Mouse (Mus musculus): ENCODE data around the gene Gdnf. TPM values are rescaled to one million over a fixed set of nuclear protein-coding genes. Genes with fewer than 3 reads are reported as not detected.

Gene Gdnf
- polyA plus RNA-seq, 1 experiment from 2014 or later: 0.05 TPM

DNA sequence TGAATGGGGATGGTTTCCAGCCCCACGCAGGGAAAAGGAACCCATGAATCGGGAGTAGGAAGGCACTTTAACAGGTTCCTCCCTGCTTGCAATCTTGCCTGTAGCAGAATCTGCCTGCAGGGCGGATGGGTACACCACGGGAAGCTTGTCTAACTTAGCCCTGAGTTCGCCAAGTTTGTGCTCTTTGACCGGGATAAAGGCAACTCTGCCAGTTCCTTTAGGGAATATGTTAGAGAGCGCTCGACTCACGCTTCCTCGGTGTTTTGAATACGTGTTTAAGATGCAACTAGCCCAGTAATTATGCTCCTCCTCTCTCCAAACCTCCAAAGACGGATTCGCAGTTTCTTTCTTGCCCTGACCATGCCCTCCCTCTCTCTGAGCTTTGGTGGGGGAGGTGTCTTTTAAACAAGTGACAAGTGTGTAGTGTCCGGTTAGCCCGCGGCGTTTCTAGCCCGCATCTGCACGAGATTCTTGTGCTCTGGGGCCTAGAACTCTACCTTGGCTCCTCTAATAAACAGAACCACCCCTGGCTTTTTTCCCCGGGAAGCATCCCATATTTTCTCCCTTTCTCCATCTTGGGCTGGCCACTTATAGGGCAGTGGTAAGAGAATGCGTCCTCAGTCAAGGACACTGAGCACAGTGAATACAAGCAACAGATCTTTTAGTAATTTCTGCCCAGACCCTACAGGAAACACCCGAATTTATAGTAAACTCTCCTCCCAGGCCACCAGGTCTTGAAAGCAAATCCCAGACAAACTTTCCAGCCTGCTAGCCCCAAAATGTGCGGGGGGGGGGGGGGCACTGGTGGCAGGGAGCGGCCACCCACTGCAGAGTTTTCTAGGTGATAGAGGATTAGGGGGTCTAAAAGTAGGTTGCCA, 1.4 kb downstream of the Gdnf start:
- H3K27ac ChIP-seq (ENCODE audit: low read depth): no peak overlapping the region
- H3K36me3 ChIP-seq (ENCODE audit: insufficient read depth): no peaks in the 10 kb centered on the region
- H3K27me3 ChIP-seq (ENCODE audit: insufficient read depth, low read length): peaks cover 98% of the 10 kb centered on the region
- DNase-seq: no peak
- H3K4me3 ChIP-seq (ENCODE audit: low read depth, low read length): peak overlapping the region; percentile 56; the same call in 1 of the 2 replicates
- H3K4me1 ChIP-seq (ENCODE audit: insufficient read depth): no peaks in the 10 kb centered on the region
- no peaks in the 10 kb centered on the region for H3K9me3 ChIP-seq (ENCODE audit: low read depth, low read length)
- H3K9ac ChIP-seq: no peak overlapping the region
- 8% methylated on average over 24 of the region's 24 CpGs for WGBS
- TF ChIP-seq CTCF (IDR thresholded peaks at IDR 0.05; ENCODE audit: low read depth): no peak
- no peak for ATAC-seq (ENCODE audit: insufficient read depth)
- peak overlapping the region; percentile 98; the same call in 1 of the 2 replicates for H3K4me2 ChIP-seq

DNA sequence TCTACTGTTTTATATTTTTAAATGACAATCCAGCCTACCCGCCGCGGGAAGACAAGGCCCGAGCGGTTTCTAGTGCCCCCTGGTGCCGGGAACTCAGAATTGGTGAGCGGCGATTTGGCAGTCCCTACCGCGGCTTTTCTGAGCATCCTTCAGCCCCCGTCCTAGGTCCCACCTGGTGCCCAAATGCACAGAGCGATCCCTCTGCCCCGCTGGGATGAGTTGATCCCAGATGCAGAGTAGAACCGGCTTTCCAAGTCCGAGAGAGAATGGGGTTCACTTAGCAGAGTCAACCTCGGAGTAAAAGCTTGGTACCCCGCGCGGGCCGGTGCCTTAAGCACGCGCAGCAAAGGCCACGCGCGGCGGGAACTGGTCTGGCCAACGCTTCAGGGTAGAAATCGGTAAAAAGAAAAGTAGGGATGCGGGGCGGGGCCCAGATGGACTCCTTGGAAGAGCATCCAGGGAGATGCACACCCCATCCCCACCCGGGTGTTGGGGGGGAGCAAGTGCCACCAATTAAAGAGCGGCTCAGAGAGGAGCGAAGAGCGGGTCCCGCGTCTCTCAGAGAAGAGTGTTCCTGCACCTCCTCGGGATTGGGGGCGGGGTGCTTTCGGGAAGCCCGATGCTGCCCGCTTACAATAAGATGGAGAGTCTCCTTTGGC, 2.4 kb downstream of the Gdnf start:
- no peaks in the 10 kb centered on the region for H3K9me3 ChIP-seq (ENCODE audit: low read depth, low read length)
- ATAC-seq (ENCODE audit: insufficient read depth) (peak; percentile 44), DNase-seq (peak; percentile 93)
- under 1% methylated on average over 41 of the region's 41 CpGs for WGBS
- peak overlapping the region; percentile 43 for H3K4me3 ChIP-seq (ENCODE audit: low read depth, low read length)
- peaks cover 99% of the 10 kb centered on the region for H3K27me3 ChIP-seq (ENCODE audit: insufficient read depth, low read length)
- H3K9ac ChIP-seq: peak overlapping the region; percentile 11; the same call in 1 of the 2 replicates
- TF ChIP-seq CTCF (IDR thresholded peaks at IDR 0.05; ENCODE audit: low read depth): peak; percentile 76
- no peak overlapping the region for H3K27ac ChIP-seq (ENCODE audit: low read depth)
- peak overlapping the region; percentile 84 for H3K4me2 ChIP-seq
- no peaks in the 10 kb centered on the region for H3K4me1 ChIP-seq (ENCODE audit: insufficient read depth)
- H3K36me3 ChIP-seq (ENCODE audit: insufficient read depth): no peaks in the 10 kb centered on the region

DNA sequence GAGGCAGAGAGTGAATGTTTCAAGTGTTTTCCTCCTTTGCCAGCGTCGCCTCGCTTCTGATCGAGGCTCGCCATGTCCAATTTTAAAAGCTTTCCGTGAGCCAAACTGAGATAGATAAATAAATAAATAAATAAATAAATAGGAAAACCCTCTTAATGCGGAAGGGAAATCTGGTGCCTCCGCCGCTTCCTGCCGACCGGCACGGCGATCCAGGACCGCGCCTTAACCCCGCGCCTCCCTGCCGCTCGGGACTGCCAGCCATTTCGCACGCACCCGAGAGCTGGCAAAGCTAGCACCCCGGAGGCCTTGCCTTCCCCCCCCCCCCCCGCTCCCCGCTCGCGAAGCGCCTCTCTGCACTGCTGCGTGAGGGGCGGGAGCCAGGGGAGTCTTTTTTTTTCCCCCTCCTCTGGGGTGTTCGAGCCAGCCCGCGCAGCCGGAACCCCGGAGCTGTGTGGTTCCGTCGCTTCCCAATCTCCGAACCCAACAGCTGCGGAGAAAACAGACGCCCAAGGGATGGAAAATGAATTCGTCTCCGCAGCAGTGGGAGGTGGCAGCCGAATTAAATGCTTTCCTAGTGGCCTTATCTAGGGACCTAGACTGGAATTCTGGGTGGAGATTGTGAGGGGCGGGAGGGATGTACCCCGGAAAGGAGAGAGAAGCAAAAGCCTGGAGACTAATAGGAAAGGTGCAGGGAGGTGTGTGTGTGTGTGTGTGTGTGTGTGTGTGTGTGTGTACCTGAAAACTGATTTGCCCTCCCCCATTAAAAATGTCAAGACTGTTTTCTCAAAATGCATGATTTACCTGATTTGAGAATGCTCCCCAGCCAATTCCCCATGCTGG, 3.1 kb downstream of the Gdnf start:
- Histone ChIP-seq H3K27ac (ENCODE audit: low read depth) (no peak overlapping the region), H3K9ac (peak overlapping the region; percentile 11; the same call in 1 of the 2 replicates), H3K36me3 (ENCODE audit: insufficient read depth) (no peaks in the 10 kb centered on the region), H3K4me2 (peak overlapping the region; percentile 84), H3K4me1 (ENCODE audit: insufficient read depth) (no peaks in the 10 kb centered on the region), H3K27me3 (ENCODE audit: insufficient read depth, low read length) (peaks cover 92% of the 10 kb centered on the region), H3K9me3 (ENCODE audit: low read depth, low read length) (no peaks in the 10 kb centered on the region), H3K4me3 (ENCODE audit: low read depth, low read length) (peak overlapping the region; percentile 43)
- ATAC-seq (ENCODE audit: insufficient read depth): 0 out of 2 replicates have a peak, but pooled peaks have one; percentile 10
- peak; percentile 35 for DNase-seq
- 1% methylated on average over 41 of the region's 45 CpGs for WGBS
- TF ChIP-seq CTCF (IDR thresholded peaks at IDR 0.05; ENCODE audit: low read depth): no peak

DNA sequence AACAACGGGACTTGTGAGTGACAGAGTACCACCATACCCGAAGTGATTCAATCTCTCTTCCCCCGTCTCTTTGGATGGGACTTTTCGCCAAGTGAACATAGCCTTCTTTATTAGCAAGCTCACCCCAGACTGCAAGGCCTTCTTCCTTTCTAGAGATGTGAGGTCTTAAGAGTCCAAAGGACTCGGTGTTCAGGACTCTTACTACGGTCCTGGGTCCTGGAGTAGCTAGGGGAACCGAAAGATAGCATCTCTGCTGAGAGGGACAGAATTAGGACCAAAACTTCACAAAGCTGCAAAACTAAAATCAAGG, 3.7 kb downstream of the Gdnf start:
- H3K27ac ChIP-seq (ENCODE audit: low read depth): no peak overlapping the region
- 18% methylated on average over 7 of the region's 7 CpGs for WGBS
- H3K27me3 ChIP-seq (ENCODE audit: insufficient read depth, low read length): peaks cover 86% of the 10 kb centered on the region
- H3K4me1 ChIP-seq (ENCODE audit: insufficient read depth): no peaks in the 10 kb centered on the region
- H3K36me3 ChIP-seq (ENCODE audit: insufficient read depth): no peaks in the 10 kb centered on the region
- no peak overlapping the region for H3K4me3 ChIP-seq (ENCODE audit: low read depth, low read length)
- peak overlapping the region; percentile 84; the same call in 1 of the 2 replicates for H3K4me2 ChIP-seq
- no peak for ATAC-seq (ENCODE audit: insufficient read depth)
- no peaks in the 10 kb centered on the region for H3K9me3 ChIP-seq (ENCODE audit: low read depth, low read length)
- H3K9ac ChIP-seq: no peak overlapping the region
- no peak for TF ChIP-seq CTCF (IDR thresholded peaks at IDR 0.05; ENCODE audit: low read depth)
- no peak for DNase-seq

DNA sequence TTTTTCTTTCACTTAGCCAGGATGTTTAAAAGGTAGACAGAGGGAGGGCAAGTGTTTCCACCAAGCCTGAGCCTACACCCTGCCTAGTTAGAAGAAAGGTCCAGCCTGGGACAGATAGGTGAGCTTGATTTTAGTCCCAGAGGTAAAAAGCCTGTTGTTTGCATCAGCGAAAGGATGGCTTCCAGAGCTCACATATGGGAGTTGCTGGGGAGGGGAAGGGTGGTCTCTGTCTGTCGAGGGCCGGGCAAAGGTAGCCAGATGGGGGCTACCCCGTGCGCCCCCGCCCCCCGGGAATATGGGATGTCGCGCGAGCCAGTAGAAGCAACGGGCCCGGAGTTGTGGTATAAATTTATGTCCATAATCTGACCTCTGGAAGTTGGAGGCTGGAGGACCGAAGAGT, 4.3 kb downstream of the Gdnf start:
- H3K4me2 ChIP-seq: peak overlapping the region; percentile 61
- H3K4me1 ChIP-seq (ENCODE audit: insufficient read depth): no peaks in the 10 kb centered on the region
- TF ChIP-seq CTCF (IDR thresholded peaks at IDR 0.05; ENCODE audit: low read depth): no peak
- no peak overlapping the region for H3K9ac ChIP-seq
- peak overlapping the region; percentile 30; the same call in 1 of the 2 replicates for H3K4me3 ChIP-seq (ENCODE audit: low read depth, low read length)
- ATAC-seq (ENCODE audit: insufficient read depth): no peak
- H3K27me3 ChIP-seq (ENCODE audit: insufficient read depth, low read length): peaks cover 80% of the 10 kb centered on the region
- WGBS: 6% methylated on average over 13 of the region's 13 CpGs
- no peak for DNase-seq
- no peaks in the 10 kb centered on the region for H3K36me3 ChIP-seq (ENCODE audit: insufficient read depth)
- no peak overlapping the region for H3K27ac ChIP-seq (ENCODE audit: low read depth)
- no peaks in the 10 kb centered on the region for H3K9me3 ChIP-seq (ENCODE audit: low read depth, low read length)

DNA sequence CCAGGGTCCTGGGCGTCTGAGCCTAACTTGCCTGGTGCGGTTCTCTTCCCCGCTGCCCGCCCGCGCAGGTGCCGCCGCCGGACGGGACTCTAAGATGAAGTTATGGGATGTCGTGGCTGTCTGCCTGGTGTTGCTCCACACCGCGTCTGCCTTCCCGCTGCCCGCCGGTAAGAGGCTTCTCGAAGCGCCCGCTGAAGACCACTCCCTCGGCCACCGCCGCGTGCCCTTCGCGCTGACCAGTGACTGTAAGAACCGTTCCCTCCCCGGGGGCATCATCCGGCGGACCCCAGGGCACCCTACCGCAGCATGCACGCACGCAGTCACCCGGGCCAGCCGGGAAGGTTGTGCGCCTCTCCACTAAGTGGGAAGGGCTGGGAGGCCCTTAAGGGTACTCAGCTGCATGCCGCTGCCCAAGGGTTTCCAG, 4.9 kb downstream of the Gdnf start:
- Histone ChIP-seq H3K9ac (no peak overlapping the region), H3K27ac (ENCODE audit: low read depth) (no peak overlapping the region), H3K9me3 (ENCODE audit: low read depth, low read length) (no peaks in the 10 kb centered on the region), H3K4me1 (ENCODE audit: insufficient read depth) (no peaks in the 10 kb centered on the region), H3K4me2 (peak overlapping the region; percentile 61), H3K27me3 (ENCODE audit: insufficient read depth, low read length) (peaks cover 74% of the 10 kb centered on the region), H3K36me3 (ENCODE audit: insufficient read depth) (no peaks in the 10 kb centered on the region), H3K4me3 (ENCODE audit: low read depth, low read length) (peak overlapping the region; percentile 30)
- no peak for TF ChIP-seq CTCF (IDR thresholded peaks at IDR 0.05; ENCODE audit: low read depth)
- WGBS: 5% methylated on average over 36 of the region's 36 CpGs
- DNase-seq (peak; percentile 52), ATAC-seq (ENCODE audit: insufficient read depth) (no peak)
